Mouse (Mus musculus) midbrain, embryonic 12.5 days (tissue): ENCODE measurements around the gene Smad3. TPM values are rescaled to one million over a fixed set of nuclear protein-coding genes. Genes with fewer than 3 reads are reported as not detected.

Experiments
- ATAC-seq: fragments of 200-750 bp; cut with Nextera tagmentation; 2 replicates; pipeline ENCODE4 v1.8.0; 2017; ENCODE audit warnings: low read depth, moderate TSS enrichment, moderate library complexity; ENCODE audit not compliant: low FRiP score
- H3K27ac ChIP-seq: fragments of 300-500 bp; sonication (generic); replicated peaks from 2 replicates; pipeline ENCODE4 v1.5.1; 2016; ENCODE audit warnings: mild to moderate bottlenecking
- H3K27me3 ChIP-seq: fragments of 300-500 bp; sonication (generic); 2 replicates; pipeline ENCODE4 v1.6.1; 2016; ENCODE audit warnings: mild to moderate bottlenecking
- H3K36me3 ChIP-seq: fragments of 300-500 bp; sonication (generic); 2 replicates; pipeline ENCODE4 v1.6.1; 2016
- H3K4me1 ChIP-seq: fragments of 300-500 bp; sonication (generic); 2 replicates; pipeline ENCODE4 v1.6.1; 2016
- H3K4me2 ChIP-seq: fragments of 300-500 bp; sonication (generic); replicated peaks from 2 replicates; pipeline ENCODE4 v1.6.1; 2016; ENCODE audit warnings: mild to moderate bottlenecking, moderate library complexity
- H3K4me3 ChIP-seq: fragments of 300-500 bp; sonication (generic); 2 replicates; pipeline ENCODE4 v1.5.1; 2016; ENCODE audit warnings: mild to moderate bottlenecking
- H3K9ac ChIP-seq: fragments of 300-500 bp; sonication (generic); replicated peaks from 2 replicates; pipeline ENCODE4 v1.6.1; 2016; ENCODE audit warnings: mild to moderate bottlenecking, moderate library complexity
- H3K9me3 ChIP-seq: fragments of 300-500 bp; sonication (generic); 2 replicates; pipeline ENCODE4 v1.6.1; 2016; ENCODE audit warnings: mild to moderate bottlenecking
- WGBS: fragments of 180-500 bp; shearing (Covaris S2); methylation state at CpG from one replicate; pipeline ENCODE4 v1.1.7; 2016; 5-methylcytosine and 5-hydroxymethylcytosine counted together
- polyA plus RNA-seq: library from polyadenylated mRNA; unstranded; fragments of >200 nt; fragmentation: Nextera tagmentation; extraction: Ambion mirVana; gene quantifications from 2 replicates; pipeline ENCODE4 v1.2.1, GENCODE M21; 2016

The Smad3 gene
- polyA plus RNA-seq, 1 experiment from 2014 or later: 31.2 TPM

- Histone ChIP-seq H3K27me3 (no peaks in the 10 kb centered on the region), H3K9ac (no peak overlapping the region), H3K9me3 (no peaks in the 10 kb centered on the region), H3K4me3 (no peak overlapping the region), H3K4me2 (no peak overlapping the region), H3K4me1 (no peaks in the 10 kb centered on the region), H3K36me3 (no peaks in the 10 kb centered on the region), H3K27ac (no peak overlapping the region)
- 56% methylated on average over 5 of the region's 5 CpGs for WGBS
- ATAC-seq: no peak
Measured at GRCm38 (mm10) chr9:63685352-63685751, 72.4 kb downstream of the Smad3 start.

DNA sequence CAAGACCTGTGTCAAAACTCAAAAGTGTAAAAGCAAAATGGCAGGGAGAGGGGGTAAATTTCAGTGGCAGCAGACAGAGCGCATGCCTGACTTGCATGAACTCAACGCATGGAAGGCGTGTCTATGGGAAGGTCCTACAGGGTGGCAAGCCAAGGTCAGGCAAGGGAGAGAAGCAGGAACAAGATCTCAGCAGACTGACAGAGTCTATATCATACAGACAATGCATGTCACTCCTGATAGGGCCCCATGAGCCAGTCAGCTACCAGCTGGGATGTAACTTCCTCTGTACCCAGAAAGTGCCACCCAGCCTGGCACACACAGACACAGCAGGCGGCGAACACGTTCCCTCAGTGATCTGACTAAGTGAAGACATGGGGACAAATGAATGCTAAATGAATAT lies 73.5 kb downstream of the Smad3 start:
- no peak for ATAC-seq
- 94% methylated on average over 6 of the region's 6 CpGs for WGBS

GRCm38 (mm10) chr9:63682943-63683342 lies 74.9 kb downstream of the Smad3 start:
- Histone ChIP-seq H3K9me3 (no peaks in the 10 kb centered on the region), H3K4me2 (no peak overlapping the region), H3K4me3 (no peak overlapping the region), H3K4me1 (no peaks in the 10 kb centered on the region; the same call in 1 of the 2 replicates), H3K36me3 (no peaks in the 10 kb centered on the region), H3K9ac (no peak overlapping the region), H3K27ac (no peak overlapping the region), H3K27me3 (no peaks in the 10 kb centered on the region)
- no peak for ATAC-seq
- WGBS: 87% methylated on average over 2 of the region's 2 CpGs

More for the DNA sequence above, 73.5 kb downstream of the Smad3 start:
- no peaks in the 10 kb centered on the region for H3K4me1 ChIP-seq
- no peak overlapping the region for H3K27ac ChIP-seq
- H3K4me3 ChIP-seq: no peak overlapping the region
- no peaks in the 10 kb centered on the region for H3K27me3 ChIP-seq
- no peak overlapping the region for H3K4me2 ChIP-seq
- H3K9me3 ChIP-seq: no peaks in the 10 kb centered on the region
- no peaks in the 10 kb centered on the region for H3K36me3 ChIP-seq
- H3K9ac ChIP-seq: no peak overlapping the region

DNA sequence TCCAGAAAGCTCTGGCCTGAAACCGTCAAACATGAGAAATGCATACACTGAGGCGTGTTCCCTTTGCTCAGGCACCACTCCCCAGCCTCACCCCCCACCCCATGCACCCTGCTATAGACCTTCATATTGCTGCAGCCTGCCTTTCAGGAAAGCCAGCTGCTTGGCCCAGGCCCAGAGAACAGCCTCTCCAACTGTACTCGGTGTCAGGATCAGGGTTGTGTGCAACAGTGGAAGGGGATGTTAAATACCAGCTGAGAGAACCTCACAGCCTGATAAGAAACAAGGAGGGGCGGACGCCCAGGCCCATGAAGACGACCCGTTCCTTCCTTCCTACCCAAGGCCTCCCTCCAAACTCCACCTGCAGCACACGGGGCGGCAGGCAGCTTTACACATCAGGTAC lies 75.5 kb downstream of the Smad3 start:
- ATAC-seq: no peak
- Histone ChIP-seq H3K4me1 (no peaks in the 10 kb centered on the region; the same call in 1 of the 2 replicates), H3K27me3 (no peaks in the 10 kb centered on the region), H3K4me2 (no peak overlapping the region), H3K36me3 (no peaks in the 10 kb centered on the region), H3K9me3 (no peaks in the 10 kb centered on the region), H3K9ac (no peak overlapping the region), H3K4me3 (no peak overlapping the region), H3K27ac (no peak overlapping the region)
- WGBS: 92% methylated on average over 9 of the region's 9 CpGs

DNA sequence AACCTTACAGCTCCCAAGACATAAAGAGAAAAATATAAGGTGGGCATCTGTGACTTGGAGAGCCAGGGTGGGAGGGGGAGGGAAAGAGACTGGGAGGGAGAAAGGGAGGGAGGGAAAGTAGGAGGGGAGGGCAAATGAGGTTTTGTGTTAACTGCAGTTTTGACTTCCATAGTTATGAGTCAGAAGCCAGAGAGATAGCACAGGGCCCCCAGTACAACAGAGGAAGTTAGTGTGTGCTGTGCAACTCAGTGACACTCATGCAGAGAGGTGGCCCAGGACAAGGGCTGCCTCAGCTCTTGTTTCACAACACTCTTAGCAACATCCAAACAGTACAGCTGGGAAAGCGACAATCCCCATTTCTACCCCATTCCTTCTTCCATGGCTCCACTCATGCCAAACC lies 79.7 kb downstream of the Smad3 start:
- H3K27ac ChIP-seq: no peak overlapping the region

GRCm38 (mm10) chr9:63677621-63678020 lies 80.2 kb downstream of the Smad3 start:
- no peak for ATAC-seq
- no peak overlapping the region for H3K27ac ChIP-seq

More for the DNA sequence above, 79.7 kb downstream of the Smad3 start:
- ATAC-seq: no peak
- Histone ChIP-seq H3K4me3 (no peak overlapping the region), H3K9me3 (no peaks in the 10 kb centered on the region), H3K4me2 (no peak overlapping the region), H3K9ac (no peak overlapping the region), H3K36me3 (no peaks in the 10 kb centered on the region), H3K27me3 (no peaks in the 10 kb centered on the region), H3K4me1 (no peaks in the 10 kb centered on the region; the same call in 1 of the 2 replicates)
- WGBS: 91% methylated on average over 1 of the region's 1 CpGs

GRCm38 (mm10) chr9:63674613-63675012 lies 83.2 kb downstream of the Smad3 start:
- Histone ChIP-seq H3K27ac (no peak overlapping the region), H3K36me3 (no peaks in the 10 kb centered on the region), H3K4me1 (no peaks in the 10 kb centered on the region; the same call in 1 of the 2 replicates), H3K9me3 (no peaks in the 10 kb centered on the region), H3K27me3 (no peaks in the 10 kb centered on the region), H3K9ac (no peak overlapping the region), H3K4me2 (no peak overlapping the region), H3K4me3 (no peak overlapping the region)
- ATAC-seq: no peak
- WGBS: 93% methylated on average over 10 of the region's 10 CpGs

More at GRCm38 (mm10) chr9:63677621-63678020, 80.2 kb downstream of the Smad3 start:
- Histone ChIP-seq H3K4me1 (no peaks in the 10 kb centered on the region; the same call in 1 of the 2 replicates), H3K27me3 (no peaks in the 10 kb centered on the region), H3K9ac (no peak overlapping the region), H3K9me3 (no peaks in the 10 kb centered on the region), H3K4me2 (no peak overlapping the region), H3K36me3 (no peaks in the 10 kb centered on the region), H3K4me3 (no peak overlapping the region)
- 73% methylated on average over 3 of the region's 3 CpGs for WGBS

GRCm38 (mm10) chr9:63673494-63673805 lies 84.3 kb downstream of the Smad3 start:
- peaks cover 7% of the 10 kb centered on the region; the same call in 1 of the 2 replicates for H3K4me1 ChIP-seq
- no peaks in the 10 kb centered on the region for H3K27me3 ChIP-seq
- no peaks in the 10 kb centered on the region for H3K36me3 ChIP-seq
- H3K4me3 ChIP-seq: no peak overlapping the region
- no peak overlapping the region for H3K9ac ChIP-seq
- no peak for ATAC-seq
- no peaks in the 10 kb centered on the region for H3K9me3 ChIP-seq
- WGBS: 89% methylated on average over 3 of the region's 3 CpGs
- no peak overlapping the region for H3K27ac ChIP-seq
- H3K4me2 ChIP-seq: no peak overlapping the region

- Histone ChIP-seq H3K27ac (no peak overlapping the region), H3K9me3 (no peaks in the 10 kb centered on the region), H3K9ac (no peak overlapping the region), H3K4me3 (no peak overlapping the region), H3K27me3 (no peaks in the 10 kb centered on the region), H3K36me3 (no peaks in the 10 kb centered on the region), H3K4me1 (peaks cover 10% of the 10 kb centered on the region; the same call in 1 of the 2 replicates), H3K4me2 (no peak overlapping the region)
- 73% methylated on average over 8 of the region's 8 CpGs for WGBS
- no peak for ATAC-seq
Measured at GRCm38 (mm10) chr9:63672797-63673493, 84.8 kb downstream of the Smad3 start.

GRCm38 (mm10) chr9:63669816-63670215 lies 88.0 kb downstream of the Smad3 start:
- Histone ChIP-seq H3K4me3 (no peak overlapping the region), H3K9me3 (no peaks in the 10 kb centered on the region), H3K27me3 (no peaks in the 10 kb centered on the region), H3K4me1 (peaks cover 30% of the 10 kb centered on the region), H3K27ac (no peak overlapping the region), H3K4me2 (no peak overlapping the region), H3K9ac (no peak overlapping the region), H3K36me3 (no peaks in the 10 kb centered on the region)
- ATAC-seq: no peak
- WGBS: 96% methylated on average over 7 of the region's 7 CpGs

- H3K36me3 ChIP-seq: 0 out of 2 replicates have a peak, but pooled peaks cover 1% of the 10 kb centered on the region
- no peak overlapping the region for H3K9ac ChIP-seq
- no peak for ATAC-seq
- H3K9me3 ChIP-seq: no peaks in the 10 kb centered on the region
- H3K27ac ChIP-seq: no peak overlapping the region
- no peaks in the 10 kb centered on the region for H3K27me3 ChIP-seq
- WGBS: 80% methylated on average over 1 of the region's 1 CpGs
- H3K4me3 ChIP-seq: no peak overlapping the region
- peaks cover 36% of the 10 kb centered on the region for H3K4me1 ChIP-seq
- H3K4me2 ChIP-seq: no peak overlapping the region
Measured at GRCm38 (mm10) chr9:63668621-63669020, 89.2 kb downstream of the Smad3 start.

DNA sequence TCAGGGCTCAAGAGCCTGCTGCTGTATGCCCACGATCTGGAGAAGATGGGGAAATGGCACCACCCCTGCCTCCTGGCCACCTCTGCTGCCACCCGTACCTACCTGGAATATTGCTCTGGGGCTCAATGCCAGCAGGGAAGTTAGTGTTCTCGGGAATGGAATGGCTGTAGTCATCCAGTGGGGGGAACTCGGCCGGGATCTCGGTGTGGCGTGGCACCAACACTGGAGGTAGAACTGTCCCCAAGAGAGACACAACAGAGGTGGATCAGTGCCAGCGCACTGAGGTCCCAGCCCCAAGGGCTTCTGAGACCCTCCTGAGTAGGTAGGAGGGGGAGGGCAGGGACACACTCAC lies 90.4 kb downstream of the Smad3 start:
- Histone ChIP-seq H3K4me2 (no peak overlapping the region), H3K4me1 (peaks cover 36% of the 10 kb centered on the region), H3K9ac (no peak overlapping the region), H3K27me3 (no peaks in the 10 kb centered on the region), H3K9me3 (no peaks in the 10 kb centered on the region), H3K27ac (no peak overlapping the region), H3K36me3 (peaks cover 13% of the 10 kb centered on the region; the same call in 1 of the 2 replicates), H3K4me3 (no peak overlapping the region)
- no peak for ATAC-seq
- WGBS: 93% methylated on average over 8 of the region's 8 CpGs
